Mouse (Mus musculus) small intestine, adult 2 months (tissue): ENCODE measurements at regions not wholly inside any gene's neighbourhood (a gene's known extent, or its start where the extent isn't known, plus 50 kb on each side); places are given as distances from the start of the nearest gene placed in this dataset.

Source experiments
- CTCF ChIP-seq: fragments of 200-500 bp; IDR thresholded peaks from 2 replicates; pipeline ENCODE4 v1.5.1; 2012; ENCODE audit warnings: low read depth, mild to moderate bottlenecking, control low read depth, inconsistent platforms, low read length, moderate library complexity, mixed read lengths; ENCODE audit not compliant: insufficient replicate concordance, insufficient read length; ENCODE audit errors: extremely low read depth
- POLR2A ChIP-seq: fragments of 200-500 bp; IDR thresholded peaks from 2 replicates; pipeline ENCODE4 v1.6.1; 2012; ENCODE audit warnings: low read depth, mild to moderate bottlenecking, control low read depth, inconsistent platforms, low read length, moderate library complexity

DNA sequence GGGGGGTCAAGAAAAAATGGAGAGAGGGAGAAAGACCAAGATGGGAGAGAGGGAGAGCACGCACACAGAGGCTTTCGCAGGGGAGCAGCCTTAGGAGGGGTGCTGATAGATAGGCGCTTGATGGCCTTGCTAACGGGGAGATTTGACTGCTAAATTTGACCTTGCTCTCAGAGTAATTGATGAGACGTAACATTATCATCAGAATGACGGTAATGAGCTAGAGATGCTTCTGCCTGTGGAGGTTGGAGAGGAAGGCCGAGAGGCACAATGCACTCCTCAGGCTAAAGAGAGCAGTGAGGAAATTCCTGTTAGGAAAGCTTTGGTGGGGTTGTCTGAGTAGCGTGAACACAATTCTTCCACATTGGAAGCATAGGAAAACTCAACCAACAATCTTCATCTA, 509.1 kb upstream of the Kif2a start:
- no peak for TF ChIP-seq POLR2A
- TF ChIP-seq CTCF: no peak
